Mouse (Mus musculus) E14TG2a.4 (cell line): ENCODE measurements around the gene Inpp4b.

Experiments
- H3K27me3 ChIP-seq: 2 replicates; pipeline ENCODE4 v1.6.1; 2014; ENCODE audit warnings: low read length, control low read depth; ENCODE audit not compliant: insufficient read depth
- H3K36me3 ChIP-seq: 2 replicates; pipeline ENCODE4 v1.6.1; 2014; ENCODE audit warnings: low read length, control low read depth; ENCODE audit not compliant: insufficient read depth
- H3K4me1 ChIP-seq: replicated peaks from 2 replicates; pipeline ENCODE4 v1.6.1; 2014; ENCODE audit warnings: low read depth, low read length, control low read depth
- H3K4me3 ChIP-seq: replicated peaks from 2 replicates; pipeline ENCODE4 v1.5.1; 2014; ENCODE audit warnings: mild to moderate bottlenecking, low read length
- H3K9me3 ChIP-seq: 2 replicates; pipeline ENCODE4 v1.6.1; 2014; ENCODE audit warnings: low read length, control low read depth
- CTCF ChIP-seq: conservative IDR thresholded peaks from 2 replicates; pipeline ENCODE4 v1.5.1; 2014; ENCODE audit warnings: low read length
- NANOG ChIP-seq: IDR thresholded peaks from 2 replicates; pipeline ENCODE4 v1.6.1; 2014; ENCODE audit warnings: borderline replicate concordance, low read length, mixed read lengths
- POU5F1 ChIP-seq: IDR thresholded peaks from 2 replicates; pipeline ENCODE4 v1.6.1; 2014; ENCODE audit warnings: low read length, borderline replicate concordance

Inpp4b gene

GRCm38 (mm10) chr8:81639820-81640219, 297.5 kb downstream of the Inpp4b start:
- H3K4me3 ChIP-seq: no peak overlapping the region
- no peaks in the 10 kb centered on the region for H3K36me3 ChIP-seq
- H3K9me3 ChIP-seq: no peaks in the 10 kb centered on the region
- TF ChIP-seq CTCF (no peak), NANOG (no peak), POU5F1 (no peak)
- H3K27me3 ChIP-seq: no peaks in the 10 kb centered on the region
- H3K4me1 ChIP-seq: no peaks in the 10 kb centered on the region

- H3K36me3 ChIP-seq: no peaks in the 10 kb centered on the region
- TF ChIP-seq NANOG (no peak), POU5F1 (no peak), CTCF (no peak)
- H3K9me3 ChIP-seq: no peaks in the 10 kb centered on the region
- H3K27me3 ChIP-seq: no peaks in the 10 kb centered on the region
- H3K4me1 ChIP-seq: no peaks in the 10 kb centered on the region
- H3K4me3 ChIP-seq: no peak overlapping the region
These were observed 300.7 kb downstream of the Inpp4b start for GRCm38 (mm10) chr8:81643030-81643429.

- H3K9me3 ChIP-seq: no peaks in the 10 kb centered on the region
- no peaks in the 10 kb centered on the region for H3K27me3 ChIP-seq
- no peak overlapping the region for H3K4me3 ChIP-seq
- TF ChIP-seq CTCF (no peak), POU5F1 (no peak), NANOG (no peak)
- no peaks in the 10 kb centered on the region for H3K4me1 ChIP-seq
- no peaks in the 10 kb centered on the region for H3K36me3 ChIP-seq
These were observed 349.8 kb downstream of the Inpp4b start for GRCm38 (mm10) chr8:81692167-81692566.

GRCm38 (mm10) chr8:81694893-81695292, 352.5 kb downstream of the Inpp4b start:
- TF ChIP-seq POU5F1 (no peak), CTCF (no peak), NANOG (no peak)
- Histone ChIP-seq H3K4me3 (no peak overlapping the region), H3K9me3 (no peaks in the 10 kb centered on the region), H3K36me3 (no peaks in the 10 kb centered on the region), H3K27me3 (no peaks in the 10 kb centered on the region), H3K4me1 (no peaks in the 10 kb centered on the region)

- Histone ChIP-seq H3K4me1 (no peaks in the 10 kb centered on the region), H3K27me3 (no peaks in the 10 kb centered on the region), H3K36me3 (no peaks in the 10 kb centered on the region), H3K9me3 (no peaks in the 10 kb centered on the region), H3K4me3 (no peak overlapping the region)
- TF ChIP-seq POU5F1 (no peak), CTCF (no peak), NANOG (no peak)
These were observed 359.7 kb downstream of the Inpp4b start for GRCm38 (mm10) chr8:81702038-81702437.

- Histone ChIP-seq H3K9me3 (no peaks in the 10 kb centered on the region), H3K4me3 (no peak overlapping the region), H3K4me1 (no peaks in the 10 kb centered on the region), H3K27me3 (no peaks in the 10 kb centered on the region), H3K36me3 (no peaks in the 10 kb centered on the region)
- TF ChIP-seq NANOG (no peak), POU5F1 (no peak), CTCF (no peak)
These were observed 361.4 kb downstream of the Inpp4b start for GRCm38 (mm10) chr8:81703571-81704365.

- no peaks in the 10 kb centered on the region for H3K27me3 ChIP-seq
- no peaks in the 10 kb centered on the region for H3K36me3 ChIP-seq
- H3K4me3 ChIP-seq: no peak overlapping the region
- no peaks in the 10 kb centered on the region for H3K4me1 ChIP-seq
- H3K9me3 ChIP-seq: no peaks in the 10 kb centered on the region
- TF ChIP-seq NANOG (no peak), CTCF (no peak), POU5F1 (no peak)
These were observed 365.1 kb downstream of the Inpp4b start for GRCm38 (mm10) chr8:81707436-81707835.

- no peaks in the 10 kb centered on the region for H3K4me1 ChIP-seq
- H3K27me3 ChIP-seq: no peaks in the 10 kb centered on the region
- no peaks in the 10 kb centered on the region for H3K9me3 ChIP-seq
- H3K36me3 ChIP-seq: no peaks in the 10 kb centered on the region
- no peak overlapping the region for H3K4me3 ChIP-seq
- TF ChIP-seq NANOG: no peak
- TF ChIP-seq CTCF: no peak
- TF ChIP-seq POU5F1: no peak
These were observed 389.0 kb downstream of the Inpp4b start for GRCm38 (mm10) chr8:81731332-81731731.

- no peak overlapping the region for H3K4me3 ChIP-seq
- no peak for TF ChIP-seq NANOG
- TF ChIP-seq CTCF: no peak
- TF ChIP-seq POU5F1: no peak
These were observed 393.3 kb downstream of the Inpp4b start for GRCm38 (mm10) chr8:81735655-81736054.

More at GRCm38 (mm10) chr8:81735655-81736054, 393.3 kb downstream of the Inpp4b start:
- H3K4me1 ChIP-seq: no peaks in the 10 kb centered on the region
- no peaks in the 10 kb centered on the region for H3K27me3 ChIP-seq
- no peaks in the 10 kb centered on the region for H3K9me3 ChIP-seq
- H3K36me3 ChIP-seq: no peaks in the 10 kb centered on the region
